Mouse (Mus musculus): Measurements from ENCODE around the gene Nckap5l.

- no peak for TF ChIP-seq CTCF (IDR thresholded peaks at IDR 0.05; ENCODE audit: insufficient read depth, low read length)
- TF ChIP-seq POLR2A (IDR thresholded peaks at IDR 0.05; ENCODE audit: borderline replicate concordance, extremely low read depth, low read depth, low read length) = no peak
These were observed 4.2 kb downstream of the Nckap5l start for GRCm38 (mm10) chr15:99453153-99453900.

All from lung, adult 2 months (tissue).